Mouse (Mus musculus): Measurements from ENCODE around the gene Zfp976. TPM values are rescaled to one million over a fixed set of nuclear protein-coding genes. Genes with fewer than 3 reads are reported as not detected.

Gene Zfp976
- 0.60 and 0.65 TPM in 2 replicates for polyA plus RNA-seq (2012; rRNA removed)

GRCm38 (mm10) chr7:42642152-42643115 lies at the start of gene Zfp976:
Gene Zfp976, minus strand, starts transcription at chr7:42642588.

DNA sequence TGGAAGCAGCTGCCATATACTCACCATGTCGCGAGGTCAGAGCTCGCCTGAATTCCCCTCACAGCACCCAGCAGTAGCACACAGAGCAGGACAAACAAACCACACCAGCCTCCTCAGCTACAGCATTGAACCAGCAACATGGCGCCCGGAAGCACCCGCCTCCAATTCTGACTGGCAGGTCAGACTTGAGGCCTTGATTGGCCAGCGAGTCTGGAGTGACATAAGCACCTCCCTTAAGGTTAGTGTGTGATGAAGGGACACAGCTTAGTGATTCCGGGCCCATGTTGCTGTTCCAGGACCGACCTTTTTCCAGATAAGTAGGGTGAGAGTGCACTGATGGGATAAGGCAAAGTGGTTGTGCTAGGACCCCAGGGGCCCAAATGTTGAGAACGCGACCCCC lies 50.0 kb downstream of the Zfp976 start, which contains the start of gene Zfp977:
Gene Zfp977, minus strand, starts transcription at position 135 of the 400 bp plus-strand sequence.

GRCm38 (mm10) chr7:42578488-42578887 lies 63.9 kb downstream of the Zfp976 start, which contains the start of gene Gm21028:
Gene Gm21028, minus strand, starts transcription at chr7:42578588.

Other genes starting within 250 kb of the Zfp976 start
- not detected in 2 replicates for gene 4933421I07Rik, start 194.5 kb downstream of the Zfp976 start, polyA plus RNA-seq (2012; rRNA removed)
- gene Zfp141, start 136.8 kb downstream of the Zfp976 start, polyA plus RNA-seq (2012; rRNA removed), result 3.4 and 3.5 TPM in 2 replicates
- gene Gm21028, start 64.0 kb downstream of the Zfp976 start, polyA plus RNA-seq (2012; rRNA removed), result not detected in 2 replicates
- 0.12 and 0.16 TPM in 2 replicates for gene Zfp977, start 50.0 kb downstream of the Zfp976 start, polyA plus RNA-seq (2012; rRNA removed)
- 0.99 and 1.0 TPM in 2 replicates for gene Zfp975, start 50.2 kb upstream of the Zfp976 start, polyA plus RNA-seq (2012; rRNA removed)
- not detected in 2 replicates for gene Gm17067, start 84.4 kb upstream of the Zfp976 start, polyA plus RNA-seq (2012; rRNA removed)
- gene Vmn2r62, start 150.9 kb upstream of the Zfp976 start, polyA plus RNA-seq (2012; rRNA removed), result not detected in 2 replicates
- gene Gm2381, start 224.6 kb upstream of the Zfp976 start, polyA plus RNA-seq (2012; rRNA removed), result not detected in 2 replicates

Measured in liver, embryonic 18 days (tissue).